9 mouse cellular contexts compared by ENCODE assay signal in genomic region chr16:95872436-95872835, GRCm38 (mm10).
DNase-seq lines count a peak whose midpoint lies in the region; ATAC-seq lines count a peak whose summit lies in the region.
"Had no signal": no experiment of that assay in that cellular context is flagged by ENCODE, and none has a peak within 500 bp of the region (broad histone marks: within the 10 kb centered on the region; RNA-seq: fewer than 3 reads in every experiment).

No protein-coding gene starts in this region.

- peak; percentile 49 for DNase-seq in lung, postnatal 10 days
- no peak for DNase-seq in lung, postnatal 25 days (ENCODE audit: low spot score)
- DNase-seq in heart, adult 18-20 months, result peak; percentile 73 to 89
- DNase-seq in heart, postnatal 36 days, result peak; percentile 60 to 63
- peak; percentile 25 for DNase-seq in thymus, postnatal 4 days
- DNase-seq in MN1 (ENCODE audit: low spot score), result no peak
- DNase-seq: cerebellum, postnatal 14 days; right cerebral cortex, postnatal 25 days had no signal

- ATAC-seq in granulocyte monocyte progenitor cell, adult 5-6 weeks (replicated peaks; ENCODE audit: poor library complexity, severe bottlenecking), result no peak

- intact Hi-C loops in heart, postnatal 36 days (cut with DNase I), result no loop called here

Comparison
In these comparisons a context has a peak if more than half of its experiments do, and no peak if none do; other contexts are left out.
1. DNase-seq: peak in lung, postnatal 10 days (single experiment), heart, adult 18-20 months (2 of 2), heart, postnatal 36 days (2 of 2) and thymus, postnatal 4 days (single experiment); none in lung, postnatal 25 days (single experiment) and MN1 (single experiment).